Mouse (Mus musculus) embryonic fibroblast, embryonic 13.5 days (primary cell): Measurements from ENCODE around the gene Pck1.

Experiments
- CTCF ChIP-seq: IDR thresholded peaks from 2 replicates; pipeline ENCODE4 v1.5.1; 2011; ENCODE audit warnings: mild to moderate bottlenecking, control low read depth, low read length, moderate library complexity, borderline replicate concordance; ENCODE audit not compliant: insufficient read depth
- POLR2A ChIP-seq: IDR thresholded peaks from 2 replicates; pipeline ENCODE4 v1.6.1; 2011; ENCODE audit warnings: low read depth, mild to moderate bottlenecking, control low read depth, low read length, moderate library complexity

- TF ChIP-seq POLR2A (no peak), CTCF (no peak)
Observed at GRCm38 (mm10) chr2:173204671-173205070, 51.8 kb downstream of the Pck1 start.
